Mouse (Mus musculus) frontal cortex, adult (tissue): ENCODE data around the gene Thy1.

Experiments
- ATAC-seq: cut with Nextera tagmentation; 2 replicates; pipeline ENCODE4 v1.9.2; 2017; ENCODE audit warnings: mild to moderate bottlenecking, moderate library complexity, mixed read lengths; ENCODE audit not compliant: low TSS enrichment

The Thy1 gene

DNA sequence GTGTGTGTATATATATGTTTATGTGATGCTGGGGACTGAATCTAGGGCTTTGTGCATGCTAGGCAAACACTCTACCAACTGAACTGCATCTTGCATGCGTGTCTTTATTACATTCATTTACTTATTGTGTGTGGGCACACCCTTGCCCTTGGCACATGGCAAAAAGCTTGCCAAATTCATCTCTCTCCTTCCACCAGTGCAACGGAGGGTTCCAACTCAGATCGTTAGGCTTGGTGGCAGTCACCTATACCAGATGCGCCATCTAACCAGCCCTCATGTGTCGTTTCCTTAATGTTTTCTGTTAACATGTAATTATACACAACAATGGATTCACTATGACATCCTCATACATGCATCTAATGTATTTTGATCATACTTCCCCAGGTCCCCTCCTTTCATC lies 39.1 kb downstream of the Thy1 start:
- no peak for ATAC-seq

DNA sequence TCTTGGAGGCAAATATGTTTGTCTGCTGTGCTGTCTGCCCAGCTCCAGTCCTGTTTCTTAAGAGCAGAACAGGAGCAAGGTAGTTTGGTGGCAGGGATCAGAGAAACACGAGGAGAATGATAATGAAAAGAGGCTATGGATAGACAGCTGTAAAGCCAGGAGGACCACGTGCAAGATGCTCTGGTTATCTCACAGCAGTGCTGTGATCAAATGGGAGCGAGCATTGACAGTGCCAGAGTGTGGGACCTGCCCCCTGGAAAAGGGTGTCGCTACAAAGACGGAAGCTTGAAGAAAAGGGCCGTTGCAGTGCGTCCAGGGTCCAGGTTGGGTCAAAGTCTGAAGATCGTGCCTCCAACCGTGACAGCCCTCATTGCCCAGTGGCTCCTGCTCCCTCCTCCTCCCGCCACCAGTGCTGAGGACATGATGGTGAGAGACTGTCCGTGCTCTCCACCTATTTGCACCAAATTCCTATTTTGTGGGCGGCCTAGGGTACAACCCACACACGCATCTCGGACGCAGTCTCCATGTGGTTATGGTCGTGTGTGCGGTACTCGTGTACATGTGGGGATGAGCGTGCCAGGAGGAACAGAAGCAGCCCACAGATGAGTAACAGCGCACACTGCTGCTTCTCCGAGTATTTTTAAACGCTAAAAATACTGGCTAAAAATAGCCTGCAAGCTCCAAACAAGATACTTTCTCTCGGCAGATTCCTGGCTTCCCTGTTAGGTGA lies 40.4 kb downstream of the Thy1 start:
- ATAC-seq, result peak; percentile 18

GRCm38 (mm10) chr9:44084236-44084635 lies 41.1 kb downstream of the Thy1 start:
- no peak for ATAC-seq

GRCm38 (mm10) chr9:44084659-44085229 lies 41.6 kb downstream of the Thy1 start:
- peak; percentile 10; the same call in 1 of the 2 replicates for ATAC-seq

GRCm38 (mm10) chr9:44085276-44085675 lies 42.1 kb downstream of the Thy1 start:
- no peak for ATAC-seq

- peak; percentile 6; the same call in 1 of the 2 replicates for ATAC-seq
Measured at GRCm38 (mm10) chr9:44085741-44086665, 42.8 kb downstream of the Thy1 start.

DNA sequence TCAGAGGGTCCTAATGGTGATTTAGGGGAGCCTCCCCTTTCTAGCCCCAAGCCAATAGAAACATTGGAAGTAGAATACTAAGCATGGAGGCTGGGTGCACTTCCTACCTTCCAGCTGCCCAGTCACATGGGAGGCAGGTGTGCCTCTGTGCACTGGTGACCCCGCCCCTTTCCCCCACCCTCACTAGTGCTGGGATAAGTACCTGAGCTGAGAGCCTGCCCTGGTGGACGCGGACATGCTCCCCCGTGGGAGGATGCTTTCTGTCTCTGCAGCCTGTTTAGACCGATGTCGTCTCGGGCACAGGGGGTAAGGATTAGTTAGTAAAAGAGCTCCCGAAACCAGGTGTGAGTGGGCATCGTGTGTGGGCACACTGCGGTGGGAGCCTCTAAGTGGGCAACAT lies 43.8 kb downstream of the Thy1 start:
- no peak for ATAC-seq

DNA sequence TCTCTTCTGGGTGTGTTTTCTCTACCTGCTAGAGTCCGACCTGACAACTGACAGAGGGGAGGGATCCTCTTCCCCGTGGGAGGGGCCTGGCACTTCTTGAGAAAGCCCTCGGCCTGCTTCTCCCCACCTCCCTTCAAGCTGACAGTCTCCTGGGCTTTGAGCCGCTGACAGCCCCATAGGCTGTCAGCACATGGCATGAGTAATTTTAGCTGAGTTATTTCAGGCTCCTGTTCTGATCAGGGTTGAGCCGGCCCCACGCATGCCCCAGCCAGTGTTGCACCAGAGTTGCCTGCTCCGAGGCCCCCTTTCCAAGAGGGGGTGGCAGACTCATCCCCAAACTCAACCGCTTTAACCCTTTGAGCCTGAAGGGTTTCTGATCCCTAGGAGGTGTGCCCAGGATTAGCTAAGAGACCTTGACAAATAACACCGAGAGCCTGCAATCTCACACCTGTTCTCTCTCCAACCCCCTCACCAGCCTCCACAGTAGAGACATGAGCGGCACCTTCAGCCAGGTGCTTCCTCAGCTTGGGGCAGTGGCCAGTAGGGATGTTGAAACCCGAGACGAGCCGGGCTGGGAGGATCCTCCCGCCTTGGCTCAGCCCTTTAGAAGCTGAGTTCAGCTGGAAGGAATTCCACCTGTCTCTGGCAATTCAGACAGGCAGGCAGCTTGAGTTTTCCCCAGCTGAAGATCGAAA lies 44.7 kb downstream of the Thy1 start:
- ATAC-seq, result peak; percentile 36

DNA sequence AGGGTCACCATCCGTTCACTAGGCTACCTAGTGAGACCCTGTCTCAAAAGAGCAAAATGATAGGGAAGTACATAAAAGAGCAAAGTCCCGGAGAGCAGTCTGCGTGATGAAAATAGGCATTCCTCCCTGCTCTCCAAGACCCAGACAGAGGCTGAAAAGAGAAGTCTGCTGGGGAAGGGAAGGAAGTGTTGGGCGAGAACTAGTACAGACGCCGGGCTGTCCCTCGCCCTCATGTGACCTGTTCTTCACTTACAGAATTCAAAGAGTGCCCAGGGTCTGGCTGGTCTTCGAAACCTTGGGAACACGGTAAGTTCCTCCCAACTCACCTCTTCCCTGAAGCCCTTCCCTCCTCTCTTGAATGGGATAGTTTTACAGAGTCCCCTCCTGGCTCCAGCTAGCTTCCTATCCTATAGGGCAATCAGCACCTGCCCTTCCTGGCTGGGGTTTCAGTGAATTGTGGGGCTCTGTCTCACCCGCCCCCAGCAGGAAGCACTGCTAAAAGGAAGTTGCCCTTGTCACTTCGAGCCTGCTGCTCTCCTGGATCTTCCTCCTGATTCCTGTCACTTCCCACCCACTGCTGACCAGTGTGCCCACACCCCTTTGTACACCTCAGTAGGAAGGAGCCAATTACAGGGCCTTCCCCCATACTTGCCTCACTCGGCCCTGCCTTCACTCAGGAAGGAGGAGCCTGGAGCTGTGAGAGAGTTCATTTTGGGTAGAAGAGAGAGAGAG lies 45.9 kb downstream of the Thy1 start:
- ATAC-seq, result no peak

- ATAC-seq, result peak; percentile 47
Measured at GRCm38 (mm10) chr9:44093612-44094503, 50.7 kb downstream of the Thy1 start.

DNA sequence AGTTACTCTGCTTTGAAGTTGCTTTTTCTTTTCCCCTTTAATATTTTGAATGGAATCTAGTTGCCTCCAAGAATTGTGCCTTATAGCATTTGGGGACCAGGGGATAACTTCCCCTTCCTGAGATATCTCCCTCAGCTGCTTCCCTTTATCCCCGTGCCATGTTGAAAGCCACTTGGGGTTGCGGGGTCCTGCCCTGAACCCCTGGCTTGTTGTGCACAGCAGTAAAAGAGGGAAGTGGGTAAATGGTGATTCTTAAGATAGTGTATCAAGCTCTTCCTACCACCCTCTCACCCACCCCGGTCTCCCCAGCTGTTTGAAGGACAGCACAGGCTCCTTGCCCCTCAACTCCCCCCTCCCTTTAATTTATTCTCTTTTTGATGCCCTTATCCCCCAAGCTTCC lies 51.6 kb downstream of the Thy1 start:
- no peak for ATAC-seq

- no peak for ATAC-seq
Measured at GRCm38 (mm10) chr9:44095781-44096180, 52.6 kb downstream of the Thy1 start.

DNA sequence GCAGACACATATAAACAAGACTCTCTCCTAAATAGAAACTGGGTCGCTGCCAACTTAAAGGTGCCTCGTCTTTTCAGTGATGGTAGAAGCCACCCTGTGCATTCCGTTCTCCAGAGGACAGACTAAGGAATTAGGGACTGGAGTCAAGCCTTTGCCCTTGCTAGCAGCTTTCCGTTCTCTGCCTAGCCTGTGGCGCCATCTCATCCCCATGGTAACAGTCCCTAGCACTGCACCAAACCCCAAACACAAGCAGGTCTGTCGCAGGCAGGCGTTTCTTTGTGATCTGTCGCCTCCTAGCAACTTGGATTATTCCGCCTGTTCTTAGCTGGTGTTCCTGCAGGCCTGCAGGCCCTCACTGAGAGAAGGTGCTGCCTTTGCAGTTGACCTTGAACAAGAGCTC lies 53.4 kb downstream of the Thy1 start:
- ATAC-seq, result peak; percentile 44
